Mouse (Mus musculus) heart, embryonic 16.5 days (tissue): Measurements from ENCODE around the gene Lingo1. TPM values are rescaled to one million over a fixed set of nuclear protein-coding genes. Genes with fewer than 3 reads are reported as not detected.

Experiments used
- ATAC-seq: fragments of 200-750 bp; cut with Nextera tagmentation; replicated peaks from 2 replicates; pipeline ENCODE4 v1.8.0; 2017; ENCODE audit warnings: moderate number of reproducible peaks; ENCODE audit not compliant: insufficient read depth, low FRiP score; ENCODE audit errors: extremely low read depth
- H3K27ac ChIP-seq: fragments of 300-500 bp; sonication (generic); 2 replicates; pipeline ENCODE4 v1.5.1; 2014; ENCODE audit warnings: mild to moderate bottlenecking, low read length, control low read depth, moderate library complexity
- H3K27me3 ChIP-seq: fragments of 300-500 bp; sonication (generic); 2 replicates; pipeline ENCODE4 v1.6.1; 2014; ENCODE audit warnings: low read length, mixed read lengths; ENCODE audit not compliant: control insufficient read depth, insufficient read depth
- H3K36me3 ChIP-seq: fragments of 300-500 bp; sonication (generic); 2 replicates; pipeline ENCODE4 v1.6.1; 2014; ENCODE audit not compliant: control insufficient read depth, insufficient read depth
- H3K4me1 ChIP-seq: fragments of 300-500 bp; sonication (generic); 2 replicates; pipeline ENCODE4 v1.6.1; 2014; ENCODE audit warnings: low read length, mixed read lengths; ENCODE audit not compliant: control insufficient read depth, insufficient read depth
- H3K4me2 ChIP-seq: fragments of 300-500 bp; sonication (generic); 2 replicates; pipeline ENCODE4 v1.6.1; 2014; ENCODE audit warnings: low read depth, mild to moderate bottlenecking, control low read depth, low read length
- H3K4me3 ChIP-seq: fragments of 300-500 bp; sonication (generic); 2 replicates; pipeline ENCODE4 v1.5.1; 2014; ENCODE audit warnings: mild to moderate bottlenecking, control low read depth, low read length
- H3K9ac ChIP-seq: fragments of 300-500 bp; sonication (generic); 2 replicates; pipeline ENCODE4 v1.6.1; 2014; ENCODE audit warnings: low read length, control low read depth
- H3K9me3 ChIP-seq: fragments of 300-500 bp; sonication (generic); replicated peaks from 2 replicates; pipeline ENCODE4 v1.6.1; 2016; ENCODE audit warnings: low read length; ENCODE audit not compliant: control insufficient read depth
- WGBS: fragments of 180-500 bp; shearing (Covaris S2); extraction: QIAGEN DNeasy Blood & Tissue Kit; methylation state at CpG from one replicate; pipeline ENCODE4 v1.1.7; 2014; 5-methylcytosine and 5-hydroxymethylcytosine counted together
- polyA plus RNA-seq: library from polyadenylated mRNA; unstranded; fragments of >200 nt; fragmentation: Nextera tagmentation; extraction: Ambion mirVana; gene quantifications from 2 replicates; pipeline ENCODE4 v1.2.1, GENCODE M21; 2015

Lingo1 gene
- polyA plus RNA-seq, 1 experiment from 2014 or later: 1.8 TPM

GRCm38 (mm10) chr9:56656766-56657542, 139.3 kb downstream of the Lingo1 start:
- no peak overlapping the region for H3K27ac ChIP-seq
- no peak for ATAC-seq
- H3K27me3 ChIP-seq: peaks cover 5% of the 10 kb centered on the region
- no peak overlapping the region for H3K4me2 ChIP-seq
- H3K9me3 ChIP-seq: no peaks in the 10 kb centered on the region
- H3K9ac ChIP-seq: no peak overlapping the region
- H3K4me1 ChIP-seq: no peaks in the 10 kb centered on the region
- no peak overlapping the region for H3K4me3 ChIP-seq
- H3K36me3 ChIP-seq: no peaks in the 10 kb centered on the region
- WGBS: 43% methylated on average over 16 of the region's 16 CpGs

- H3K9ac ChIP-seq: no peak overlapping the region
- peaks cover 5% of the 10 kb centered on the region for H3K27me3 ChIP-seq
- WGBS: 58% methylated on average over 6 of the region's 6 CpGs
- no peak overlapping the region for H3K27ac ChIP-seq
- H3K4me2 ChIP-seq: no peak overlapping the region
- H3K9me3 ChIP-seq: no peaks in the 10 kb centered on the region
- no peak overlapping the region for H3K4me3 ChIP-seq
- no peaks in the 10 kb centered on the region for H3K36me3 ChIP-seq
- ATAC-seq: no peak
- no peaks in the 10 kb centered on the region for H3K4me1 ChIP-seq
These were observed 141.1 kb downstream of the Lingo1 start for GRCm38 (mm10) chr9:56655167-56655566.

GRCm38 (mm10) chr9:56652551-56652950, 143.7 kb downstream of the Lingo1 start:
- WGBS: 55% methylated on average over 7 of the region's 7 CpGs
- no peak overlapping the region for H3K4me3 ChIP-seq
- ATAC-seq: no peak

DNA sequence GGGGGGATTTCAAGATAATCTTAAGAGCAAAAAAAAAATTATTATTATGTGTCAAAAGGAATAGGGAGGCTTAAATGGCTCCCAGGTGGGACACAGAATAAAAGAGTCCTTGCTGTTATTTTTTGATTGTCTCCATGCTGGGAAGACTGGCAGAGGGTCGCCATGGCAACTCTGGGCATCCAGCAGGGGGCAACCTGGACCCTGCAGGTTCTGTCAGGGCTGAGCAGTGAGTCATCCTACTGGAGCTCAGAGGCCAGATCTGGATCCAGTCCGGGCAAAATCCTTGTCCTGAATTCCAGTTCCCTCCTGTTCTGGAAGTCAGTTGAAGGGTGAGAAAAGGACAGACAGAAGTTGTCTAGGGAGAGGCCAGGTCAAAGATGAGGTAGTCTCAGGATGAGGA, 144.7 kb downstream of the Lingo1 start:
- ATAC-seq: no peak
- H3K9me3 ChIP-seq: no peaks in the 10 kb centered on the region
- H3K36me3 ChIP-seq: no peaks in the 10 kb centered on the region
- H3K4me2 ChIP-seq: no peak overlapping the region
- WGBS: 22% methylated on average over 2 of the region's 2 CpGs
- H3K4me3 ChIP-seq: no peak overlapping the region
- H3K9ac ChIP-seq: no peak overlapping the region
- no peaks in the 10 kb centered on the region for H3K4me1 ChIP-seq
- no peaks in the 10 kb centered on the region; the same call in 1 of the 2 replicates for H3K27me3 ChIP-seq
- H3K27ac ChIP-seq: no peak overlapping the region

More at GRCm38 (mm10) chr9:56652551-56652950, 143.7 kb downstream of the Lingo1 start:
- H3K4me1 ChIP-seq: no peaks in the 10 kb centered on the region
- H3K27ac ChIP-seq: no peak overlapping the region
- H3K9me3 ChIP-seq: no peaks in the 10 kb centered on the region
- no peak overlapping the region for H3K4me2 ChIP-seq
- no peak overlapping the region for H3K9ac ChIP-seq
- H3K36me3 ChIP-seq: no peaks in the 10 kb centered on the region
- H3K27me3 ChIP-seq: peaks cover 2% of the 10 kb centered on the region

DNA sequence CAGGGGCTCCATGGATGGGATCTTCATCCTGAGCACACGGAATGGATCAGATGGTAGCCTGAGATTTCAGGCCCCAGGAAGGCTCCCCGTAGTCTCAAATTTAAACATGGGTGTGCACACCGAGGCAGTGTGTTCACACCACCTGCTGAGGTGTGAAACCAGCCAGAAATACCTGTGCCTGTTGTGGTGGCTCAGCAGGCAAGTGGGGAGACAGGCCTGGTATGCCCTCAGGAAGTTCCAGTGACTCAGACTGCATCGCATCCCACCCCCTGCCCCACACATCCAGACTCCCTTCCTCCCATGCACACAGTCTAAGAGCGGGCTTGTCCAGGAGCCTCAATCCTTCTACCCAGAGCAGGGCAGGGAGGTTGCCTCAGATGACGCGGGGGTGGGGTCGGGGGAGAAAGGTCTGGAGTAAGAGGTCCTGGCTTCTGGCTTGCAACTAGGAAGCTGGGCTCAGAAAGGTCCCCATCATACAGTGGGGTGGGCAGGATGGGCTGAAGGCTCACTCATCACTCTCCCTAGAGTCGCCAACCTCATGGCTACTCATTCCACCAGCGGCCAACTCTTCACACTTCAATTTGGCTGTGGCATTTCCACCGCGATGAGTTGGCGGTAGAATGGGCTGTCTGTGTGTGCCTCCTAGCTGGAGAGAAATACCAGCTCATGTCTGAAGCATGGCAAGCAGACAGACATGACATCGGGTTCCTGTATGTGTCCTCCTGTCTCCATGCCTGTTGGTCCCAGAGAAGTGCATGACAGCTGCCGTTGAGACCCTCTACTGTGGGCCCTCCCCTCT, 149.8 kb downstream of the Lingo1 start:
- Histone ChIP-seq H3K4me1 (no peaks in the 10 kb centered on the region), H3K9ac (no peak overlapping the region), H3K27ac (no peak overlapping the region), H3K9me3 (no peaks in the 10 kb centered on the region), H3K4me3 (no peak overlapping the region), H3K4me2 (no peak overlapping the region), H3K27me3 (peaks cover 6% of the 10 kb centered on the region; the same call in 1 of the 2 replicates), H3K36me3 (no peaks in the 10 kb centered on the region)
- no peak for ATAC-seq
- 79% methylated on average over 15 of the region's 15 CpGs for WGBS

- peaks cover 17% of the 10 kb centered on the region for H3K27me3 ChIP-seq
These were observed 152.8 kb downstream of the Lingo1 start for GRCm38 (mm10) chr9:56643474-56643873.

DNA sequence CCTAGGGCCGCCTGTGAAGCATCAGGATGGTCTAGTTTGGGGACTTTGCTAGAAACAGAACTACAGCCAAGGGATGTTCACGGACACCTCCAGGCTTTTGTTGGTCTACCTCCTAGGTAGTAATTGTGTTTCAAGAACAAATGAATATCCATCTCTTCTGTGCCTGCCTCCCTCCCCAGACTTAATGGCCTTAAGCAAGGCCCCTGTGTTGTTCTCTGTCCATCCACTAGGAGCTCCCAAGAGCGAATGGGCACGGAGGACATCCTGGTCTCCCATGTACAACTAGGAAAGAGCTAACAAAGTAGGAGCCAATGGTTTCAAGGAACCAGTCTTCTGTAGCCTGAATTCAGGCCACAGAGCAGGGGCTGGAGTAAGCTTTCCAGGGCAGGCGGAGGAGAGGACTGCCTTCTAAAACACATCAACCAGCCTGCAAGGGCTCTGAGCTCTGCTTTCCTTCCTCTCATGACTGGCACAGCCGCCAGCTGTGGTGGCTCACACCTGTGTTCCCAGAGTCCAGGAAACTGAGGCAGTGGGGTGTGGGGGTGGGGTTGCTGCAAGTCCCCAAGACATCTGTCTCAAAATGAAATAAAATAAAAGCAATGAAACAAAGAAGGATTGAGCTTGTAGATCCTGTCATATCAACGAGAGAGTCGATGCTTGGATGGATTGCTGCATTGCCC, 157.9 kb downstream of the Lingo1 start:
- no peak overlapping the region for H3K4me3 ChIP-seq
- H3K4me2 ChIP-seq: no peak overlapping the region
- H3K9me3 ChIP-seq: no peaks in the 10 kb centered on the region
- H3K27me3 ChIP-seq: peaks cover 36% of the 10 kb centered on the region
- H3K36me3 ChIP-seq: no peaks in the 10 kb centered on the region
- 53% methylated on average over 8 of the region's 8 CpGs for WGBS
- 0 out of 2 replicates have a peak, but pooled peaks cover 7% of the 10 kb centered on the region for H3K4me1 ChIP-seq
- no peak overlapping the region for H3K27ac ChIP-seq
- no peak overlapping the region for H3K9ac ChIP-seq
- ATAC-seq: no peak

More at GRCm38 (mm10) chr9:56643474-56643873, 152.8 kb downstream of the Lingo1 start:
- Histone ChIP-seq H3K4me2 (no peak overlapping the region), H3K4me1 (no peaks in the 10 kb centered on the region), H3K36me3 (no peaks in the 10 kb centered on the region), H3K4me3 (no peak overlapping the region), H3K9ac (no peak overlapping the region), H3K9me3 (no peaks in the 10 kb centered on the region), H3K27ac (no peak overlapping the region)
- no peak for ATAC-seq
- 70% methylated on average over 5 of the region's 5 CpGs for WGBS

GRCm38 (mm10) chr9:56637403-56637857, 158.8 kb downstream of the Lingo1 start:
- H3K9me3 ChIP-seq: no peaks in the 10 kb centered on the region
- peak overlapping the region; percentile 5; the same call in 1 of the 2 replicates for H3K9ac ChIP-seq
- WGBS: 2% methylated on average over 28 of the region's 29 CpGs
- no peak for ATAC-seq
- 0 out of 2 replicates have a peak, but pooled peaks cover 7% of the 10 kb centered on the region for H3K4me1 ChIP-seq
- no peak overlapping the region for H3K27ac ChIP-seq
- peak overlapping the region; percentile 49 for H3K4me2 ChIP-seq
- peak overlapping the region; percentile 13; the same call in 1 of the 2 replicates for H3K4me3 ChIP-seq
- peaks cover 44% of the 10 kb centered on the region for H3K27me3 ChIP-seq
- no peaks in the 10 kb centered on the region for H3K36me3 ChIP-seq
